Mouse (Mus musculus): Measurements from ENCODE around the gene Akr1c18.

- TF ChIP-seq CTCF (IDR thresholded peaks at IDR 0.05 in 2 of 3, conservative IDR thresholded peaks at IDR 0.05 in 1 of 3; ENCODE audit: control insufficient read depth in 1 of 3, insufficient read depth in 1 of 3, low read depth in 2 of 3, low read length in 3 of 3, poor library complexity in 1 of 3, severe bottlenecking in 1 of 3) (peak in 1 of 3 experiments; percentile 19; a peak in 2 of 6 replicates), GATA1 (IDR thresholded peaks at IDR 0.05; ENCODE audit: low read depth, low read length) (no peak), POLR2A (IDR thresholded peaks at IDR 0.05; ENCODE audit: control insufficient read depth in 1 of 2, insufficient read depth in 1 of 2, low read depth in 1 of 2, low read length in 2 of 2, poor library complexity in 1 of 2) (no peak), GABPA (IDR thresholded peaks at IDR 0.05; ENCODE audit: low read depth, low read length) (no peak), JUND (IDR thresholded peaks at IDR 0.05; ENCODE audit: low read depth, low read length) (no peak), USF2 (IDR thresholded peaks at IDR 0.05; ENCODE audit: borderline replicate concordance in 1 of 2, insufficient read depth in 1 of 2, low read depth in 1 of 2, low read length in 2 of 2) (no peak), UBTF (IDR thresholded peaks at IDR 0.05; ENCODE audit: borderline replicate concordance, insufficient read depth, low read depth, low read length) (no peak), MAFK (IDR thresholded peaks at IDR 0.05; ENCODE audit: borderline replicate concordance, low read depth, low read length) (no peak), POLR2AphosphoS5 (IDR thresholded peaks at IDR 0.05; ENCODE audit: borderline replicate concordance, low read depth, low read length) (no peak), E2F4 (IDR thresholded peaks at IDR 0.05; ENCODE audit: borderline replicate concordance, low read depth, low read length) (no peak)
Observed at GRCm38 (mm10) chr13:4188174-4188573, 37.7 kb upstream of the Akr1c18 start.

Data from MEL (cell line).